Mouse (Mus musculus) liver, embryonic 14.5 days (tissue): ENCODE data around the gene St8sia4. TPM values are rescaled to one million over a fixed set of nuclear protein-coding genes. Genes with fewer than 3 reads are reported as not detected.

Source experiments
- ATAC-seq: fragments of 200-750 bp; cut with Nextera tagmentation; 2 replicates; pipeline ENCODE4 v1.8.0; 2017; ENCODE audit warnings: moderate number of reproducible peaks, mild to moderate bottlenecking, moderate library complexity; ENCODE audit not compliant: insufficient read depth
- DNase-seq, 3 experiments: peaks; one replicate each; pipeline ENCODE4 v3.0.0-alpha.2; 2012 to 2013; ENCODE audit warnings: low read depth in 3 of 3, low spot score in 3 of 3
- H3K27ac ChIP-seq: fragments of 300-500 bp; sonication (generic); 2 replicates; pipeline ENCODE4 v1.5.1; 2014; ENCODE audit warnings: moderate library complexity, mild to moderate bottlenecking, control low read depth, inconsistent platforms
- H3K27me3 ChIP-seq: fragments of 300-500 bp; sonication (generic); 2 replicates; pipeline ENCODE4 v1.6.1; 2014; ENCODE audit warnings: mild to moderate bottlenecking, low read length, moderate library complexity; ENCODE audit not compliant: control insufficient read depth, insufficient read depth
- H3K36me3 ChIP-seq: fragments of 300-500 bp; sonication (generic); replicated peaks from 2 replicates; pipeline ENCODE4 v1.6.1; 2014; ENCODE audit warnings: low read depth; ENCODE audit not compliant: control insufficient read depth, insufficient read depth
- H3K4me1 ChIP-seq, 2 experiments: fragments of 200-500 bp in 1 of 2; fragments of 300-500 bp in 1 of 2; sonication (generic) in 1 of 2; replicated peaks; 2 replicates each; pipeline ENCODE4 v1.6.1; 2012 to 2014; ENCODE audit warnings: antibody characterized with exemption in 1 of 2, inconsistent platforms in 1 of 2, low read length in 1 of 2; ENCODE audit not compliant: control insufficient read depth in 2 of 2, insufficient read depth in 2 of 2
- H3K4me2 ChIP-seq: fragments of 300-500 bp; sonication (generic); 2 replicates; pipeline ENCODE4 v1.6.1; 2014; ENCODE audit warnings: low read depth, mild to moderate bottlenecking, control low read depth, moderate library complexity
- H3K4me3 ChIP-seq, 2 experiments: fragments of 200-500 bp in 1 of 2; fragments of 300-500 bp in 1 of 2; sonication (generic) in 1 of 2; 2 replicates each; pipeline ENCODE4 v1.5.1; 2012 to 2014; ENCODE audit warnings: low read depth in 2 of 2, low read length in 2 of 2, mild to moderate bottlenecking in 2 of 2, control low read depth in 1 of 2, inconsistent platforms in 1 of 2, moderate library complexity in 1 of 2; ENCODE audit not compliant: insufficient read depth in 1 of 2
- H3K9ac ChIP-seq: fragments of 300-500 bp; sonication (generic); replicated peaks from 2 replicates; pipeline ENCODE4 v1.6.1; 2014; ENCODE audit warnings: mild to moderate bottlenecking, control low read depth, moderate library complexity
- H3K9me3 ChIP-seq: fragments of 300-500 bp; sonication (generic); 2 replicates; pipeline ENCODE4 v1.6.1; 2016; ENCODE audit warnings: low read length, mixed read lengths; ENCODE audit not compliant: control insufficient read depth
- CTCF ChIP-seq: IDR thresholded peaks from 2 replicates; pipeline ENCODE4 v1.5.1; 2016; ENCODE audit warnings: antibody characterized with exemption, low read depth, control low read depth
- EP300 ChIP-seq: IDR thresholded peaks from 2 replicates; pipeline ENCODE4 v1.6.1; 2016; ENCODE audit warnings: antibody characterized with exemption, low read depth
- WGBS: fragments of 180-500 bp; shearing (Covaris S2); extraction: QIAGEN DNeasy Blood & Tissue Kit; methylation state at CpG from one replicate; pipeline ENCODE4 v1.1.7; 2014; ENCODE audit not compliant: insufficient replicate concordance; 5-methylcytosine and 5-hydroxymethylcytosine counted together
- polyA plus RNA-seq, 2 experiments: library from polyadenylated mRNA; depleted of rRNA in 1 of 2; stranded (reverse) in 1 of 2; unstranded in 1 of 2; fragments of >200 nt; fragmentation: Nextera tagmentation in 1 of 2; extraction: Ambion mirVana in 1 of 2; gene quantifications; 2 replicates each; pipeline versions ENCODE4 v1.2.1 to v1.2.3; 2012 to 2014

St8sia4 gene
- polyA plus RNA-seq, 2 experiments, result 0.70 to 1.9 TPM

GRCm38 (mm10) chr1:95657051-95657668, 10.2 kb downstream of the St8sia4 start:
- WGBS, result 40% methylated on average over 5 of the region's 5 CpGs
- no peaks in the 10 kb centered on the region for H3K27me3 ChIP-seq
- TF ChIP-seq EP300 (0 out of 2 replicates have a peak, but pooled peaks have one; percentile 12), CTCF (no peak)
- ATAC-seq, result no peak
- H3K4me1 ChIP-seq, result no peaks in the 10 kb centered on the region
- no peak overlapping the region for H3K27ac ChIP-seq
- peak in 1 of 3 experiments; percentile 37 for DNase-seq
- no peak overlapping the region for H3K4me2 ChIP-seq
- no peaks in the 10 kb centered on the region for H3K36me3 ChIP-seq
- no peak overlapping the region for H3K4me3 ChIP-seq
- no peaks in the 10 kb centered on the region for H3K9me3 ChIP-seq
- no peak overlapping the region for H3K9ac ChIP-seq

- H3K27me3 ChIP-seq, result no peaks in the 10 kb centered on the region
- H3K4me3 ChIP-seq, result no peak overlapping the region
- H3K36me3 ChIP-seq, result no peaks in the 10 kb centered on the region
- no peaks in the 10 kb centered on the region for H3K9me3 ChIP-seq
- no peak overlapping the region for H3K27ac ChIP-seq
- no peak overlapping the region for H3K4me2 ChIP-seq
- H3K4me1 ChIP-seq, result no peaks in the 10 kb centered on the region
- 35% methylated on average over 9 of the region's 9 CpGs for WGBS
- DNase-seq, result no peak
- no peak overlapping the region for H3K9ac ChIP-seq
- no peak for TF ChIP-seq EP300
- no peak for TF ChIP-seq CTCF
- no peak for ATAC-seq
Observed at GRCm38 (mm10) chr1:95655564-95655963, 11.8 kb downstream of the St8sia4 start.

- Histone ChIP-seq H3K27ac (no peak overlapping the region), H3K4me1 (no peaks in the 10 kb centered on the region), H3K9ac (no peak overlapping the region), H3K36me3 (no peaks in the 10 kb centered on the region), H3K27me3 (no peaks in the 10 kb centered on the region), H3K4me2 (no peak overlapping the region), H3K9me3 (no peaks in the 10 kb centered on the region), H3K4me3 (no peak overlapping the region)
- 75% methylated on average over 8 of the region's 8 CpGs for WGBS
- ATAC-seq (no peak), DNase-seq (no peak)
- no peak for TF ChIP-seq CTCF
Observed at GRCm38 (mm10) chr1:95653445-95653844, 13.9 kb downstream of the St8sia4 start.

- Histone ChIP-seq H3K4me2 (no peak overlapping the region), H3K4me3 (no peak overlapping the region), H3K27ac (no peak overlapping the region), H3K4me1 (no peaks in the 10 kb centered on the region), H3K9me3 (no peaks in the 10 kb centered on the region), H3K9ac (no peak overlapping the region), H3K27me3 (no peaks in the 10 kb centered on the region), H3K36me3 (no peaks in the 10 kb centered on the region)
- no peak for DNase-seq
- ATAC-seq, result no peak
- TF ChIP-seq EP300 (no peak), CTCF (no peak)
- WGBS, result 41% methylated on average over 2 of the region's 2 CpGs
Observed at GRCm38 (mm10) chr1:95644292-95644691, 23.1 kb downstream of the St8sia4 start.

GRCm38 (mm10) chr1:95639001-95639400, 28.4 kb downstream of the St8sia4 start:
- ATAC-seq (no peak), DNase-seq (no peak)
- Histone ChIP-seq H3K9ac (no peak overlapping the region), H3K4me3 (no peak overlapping the region), H3K9me3 (no peaks in the 10 kb centered on the region), H3K4me2 (no peak overlapping the region), H3K27me3 (no peaks in the 10 kb centered on the region), H3K4me1 (no peaks in the 10 kb centered on the region), H3K27ac (no peak overlapping the region), H3K36me3 (no peaks in the 10 kb centered on the region)
- TF ChIP-seq CTCF, result no peak
- no peak for TF ChIP-seq EP300
- 78% methylated on average over 3 of the region's 3 CpGs for WGBS
